Mouse (Mus musculus) olfactory bulb, adult 2 months (tissue): Measurements from ENCODE around the gene Bicd2.

Experiments
- CTCF ChIP-seq: fragments of 200-500 bp; IDR thresholded peaks from 2 replicates; pipeline ENCODE4 v1.5.1; 2012; ENCODE audit warnings: low read depth, mild to moderate bottlenecking, low read length, moderate library complexity; ENCODE audit not compliant: insufficient read depth
- POLR2A ChIP-seq: fragments of 200-500 bp; IDR thresholded peaks from 2 replicates; pipeline ENCODE4 v1.6.1; 2012; ENCODE audit warnings: mild to moderate bottlenecking, low read depth, low read length, moderate library complexity; ENCODE audit not compliant: insufficient read depth

DNA sequence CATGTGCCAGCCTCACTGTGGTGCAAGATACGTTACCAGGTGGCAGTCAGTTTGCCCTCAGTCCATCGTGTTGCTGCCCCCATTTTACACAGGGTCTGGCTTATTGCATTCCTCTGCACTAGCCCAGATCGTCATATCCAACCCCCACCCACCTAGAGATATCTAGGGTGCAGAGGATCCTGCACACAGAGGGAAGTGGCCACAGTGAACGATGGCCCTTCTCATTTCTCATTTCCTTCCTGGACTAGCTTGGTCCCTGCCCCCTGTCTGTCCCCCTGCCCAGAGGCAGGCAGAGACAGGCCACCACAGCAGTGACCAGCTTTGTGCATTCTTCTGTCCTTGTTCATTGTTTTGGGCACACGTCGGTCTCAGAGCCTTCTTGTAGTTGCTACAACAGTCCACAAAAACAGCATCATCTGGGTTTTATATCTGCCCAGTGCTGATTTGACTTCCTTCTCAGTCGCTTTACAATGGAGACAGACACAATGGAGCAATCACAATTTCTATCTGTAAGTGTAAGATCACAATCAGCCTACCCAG, 34.5 kb upstream of the Bicd2 start:
- TF ChIP-seq POLR2A = no peak
- no peak for TF ChIP-seq CTCF
